Mouse (Mus musculus): ENCODE results near the gene Gm10251. TPM values are rescaled to one million over a fixed set of nuclear protein-coding genes. Genes with fewer than 3 reads are reported as not detected.
"Not testable (repeated sequence)": the region's sequence is repeated elsewhere in the genome, so short reads cannot be mapped to it uniquely, and the experiment has no call there.

Gene Gm10251
- not detected in 2 replicates for total RNA-seq (2017)

DNA sequence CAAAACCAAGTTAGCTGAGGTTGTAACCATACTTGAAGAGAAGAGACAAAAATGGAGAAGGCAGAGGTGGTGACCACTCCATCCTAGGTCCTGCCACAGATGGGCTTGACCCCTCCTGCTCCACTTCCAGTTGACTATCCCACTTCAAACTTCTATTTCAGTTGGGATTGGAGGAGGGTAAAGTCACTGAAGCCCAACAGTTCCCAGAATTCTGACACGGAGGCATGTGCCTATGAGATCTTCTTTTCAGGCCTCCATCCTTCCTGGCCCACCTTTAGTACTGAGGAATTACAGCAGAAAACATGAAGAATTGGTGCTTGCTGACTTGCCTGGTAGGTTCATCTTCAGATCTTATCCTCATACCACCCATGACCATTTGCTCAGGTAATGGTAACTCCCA is at the start of gene Gm10251:
Gene Gm10251, minus strand, starts transcription at position 101 of the 400 bp plus-strand sequence.
- ATAC-seq (ENCODE audit: extremely low read depth, insufficient number of reproducible peaks, low FRiP score, poor library complexity, severe bottlenecking) = not testable (repeated sequence)

DNA sequence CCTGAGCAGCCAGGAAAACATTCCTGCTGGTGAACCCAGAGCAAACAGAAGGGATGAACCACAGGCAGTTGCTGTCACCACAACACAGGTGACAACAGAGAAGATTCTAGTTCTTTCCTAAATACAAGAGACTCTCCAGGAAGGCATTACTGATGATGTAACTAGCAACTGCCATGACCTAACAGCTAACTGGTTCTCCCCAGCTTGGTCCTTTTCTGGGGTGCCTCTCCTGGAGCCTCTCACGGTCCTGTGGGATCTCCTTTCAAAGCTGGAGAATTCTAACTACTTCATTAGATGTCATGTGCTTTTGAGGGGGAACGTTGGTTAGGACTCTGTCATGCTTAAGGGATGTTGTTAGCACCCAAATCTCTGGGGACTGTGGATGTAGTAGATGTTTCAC is 36.2 kb upstream of the Gm10251 start, which contains the start of gene Gm8050:
Gene Gm8050, minus strand, starts transcription at position 101 of the 400 bp plus-strand sequence.
- not testable (repeated sequence) for ATAC-seq (ENCODE audit: extremely low read depth, insufficient number of reproducible peaks, low FRiP score, poor library complexity, severe bottlenecking)

DNA sequence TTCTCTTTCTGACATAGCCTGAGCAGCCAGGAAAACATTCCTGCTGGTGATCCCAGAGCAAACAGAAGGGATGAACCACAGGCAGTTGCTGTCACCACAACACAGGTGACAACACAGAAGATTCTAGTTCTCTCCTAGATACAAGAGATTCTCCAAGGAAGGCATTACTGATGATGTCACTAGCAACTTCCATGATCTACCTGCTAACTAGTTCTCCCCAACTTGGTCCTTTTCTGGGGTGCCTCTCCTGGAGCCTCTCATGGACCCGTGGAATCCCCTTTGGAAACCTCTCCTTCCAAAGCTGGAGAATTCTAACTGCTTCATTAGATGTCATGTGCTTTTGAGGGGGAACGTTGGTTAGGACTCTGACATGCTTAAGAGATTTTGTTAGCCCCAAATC is 61.7 kb downstream of the Gm10251 start, which contains the start of gene Gm3460:
Gene Gm3460, minus strand, starts transcription at position 101 of the 400 bp plus-strand sequence.
- not testable (repeated sequence) for ATAC-seq (ENCODE audit: extremely low read depth, insufficient number of reproducible peaks, low FRiP score, poor library complexity, severe bottlenecking)

DNA sequence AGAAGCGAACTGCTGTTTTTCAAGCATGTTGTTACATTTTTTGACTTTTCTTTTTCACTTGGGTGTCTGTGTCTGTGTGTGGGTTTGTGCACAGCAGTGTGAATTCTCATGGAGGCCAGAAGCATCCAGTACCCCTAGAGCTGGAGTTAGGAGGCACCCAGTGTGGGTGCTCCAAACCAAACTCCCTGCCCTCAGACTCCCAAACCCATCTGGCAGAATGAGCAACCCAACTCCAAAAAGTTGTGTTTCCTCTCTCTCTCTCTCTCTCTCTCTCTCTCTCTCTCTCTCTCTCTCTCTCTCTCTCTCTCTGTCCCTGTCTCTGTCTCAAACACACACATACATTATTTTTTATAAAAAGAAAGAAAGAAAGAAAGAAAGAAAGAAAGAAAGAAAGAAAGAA is 77.5 kb downstream of the Gm10251 start:
- not testable (repeated sequence) for ATAC-seq (ENCODE audit: extremely low read depth, insufficient number of reproducible peaks, low FRiP score, poor library complexity, severe bottlenecking)

DNA sequence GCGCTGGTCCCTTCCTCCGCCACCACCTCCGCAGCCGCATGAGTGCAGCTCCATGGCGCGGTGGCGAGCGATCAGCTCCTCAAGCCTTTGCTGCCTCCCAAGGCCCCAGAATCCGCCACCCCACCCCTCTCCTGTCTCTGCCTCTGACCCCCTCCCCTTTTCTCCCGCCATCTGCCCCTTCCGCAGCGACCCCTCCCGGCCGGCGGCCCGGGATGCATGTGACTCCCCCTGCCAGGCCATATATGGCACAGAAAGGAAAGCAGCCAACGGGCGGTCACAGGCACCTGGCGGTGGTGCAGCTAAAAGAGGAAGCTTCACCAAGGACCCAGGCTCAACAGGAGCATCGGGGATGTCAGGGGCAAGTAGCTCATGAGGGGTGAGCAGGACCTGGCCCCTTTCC is 79.0 kb downstream of the Gm10251 start:
- ATAC-seq (ENCODE audit: extremely low read depth, insufficient number of reproducible peaks, low FRiP score, poor library complexity, severe bottlenecking) = not testable (repeated sequence)

DNA sequence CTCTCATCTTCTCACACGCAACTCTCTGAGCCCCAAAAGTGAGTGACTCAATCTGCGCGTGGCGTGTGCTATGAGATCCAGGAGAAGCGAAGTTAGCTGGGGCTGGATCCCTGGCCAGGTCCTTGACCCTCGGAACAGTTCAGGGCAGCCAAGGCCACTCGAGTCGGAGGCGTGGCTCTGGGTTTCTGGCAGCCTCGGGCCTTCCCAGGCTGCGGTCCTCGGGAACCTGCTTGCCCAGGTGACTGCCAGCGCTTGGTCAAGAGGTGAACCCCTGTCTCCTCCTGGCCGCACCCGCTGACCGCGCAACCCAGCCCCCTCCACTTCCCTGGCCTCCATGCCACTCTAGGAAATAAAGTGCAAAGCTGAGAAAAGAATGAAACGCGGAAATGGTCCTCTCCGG is 79.4 kb downstream of the Gm10251 start:
- ATAC-seq (ENCODE audit: extremely low read depth, insufficient number of reproducible peaks, low FRiP score, poor library complexity, severe bottlenecking) = not testable (repeated sequence)

DNA sequence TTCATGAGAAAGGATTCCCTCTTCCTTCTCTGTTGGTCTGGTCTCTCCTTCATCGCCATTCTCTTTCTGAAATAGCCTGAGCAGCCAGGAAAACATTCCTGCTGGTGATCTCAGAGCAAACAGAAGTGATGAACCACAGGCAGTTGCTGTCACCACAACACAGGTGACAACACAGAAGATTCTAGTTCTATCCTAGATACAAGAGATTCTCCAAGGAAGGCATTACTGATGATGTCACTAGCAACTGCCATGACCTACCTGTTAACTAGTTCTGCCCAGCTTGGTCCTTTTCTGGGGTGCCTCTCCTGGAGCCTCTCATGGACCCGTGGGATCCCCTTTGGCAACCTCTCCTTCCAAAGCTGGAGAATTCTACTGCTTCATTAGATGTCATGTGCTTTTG is 93.5 kb downstream of the Gm10251 start, which contains the start of gene Gm3629:
Gene Gm3629, minus strand, starts transcription at position 101 of the 400 bp plus-strand sequence.
- not testable (repeated sequence) for ATAC-seq (ENCODE audit: extremely low read depth, insufficient number of reproducible peaks, low FRiP score, poor library complexity, severe bottlenecking)

Other genes with a start within 250 kb of the Gm10251 start
- gene Gm3594, start 239.6 kb downstream of the Gm10251 start, total RNA-seq (2017) = not detected in 2 replicates
- gene Gm8356, start 146.9 kb downstream of the Gm10251 start, total RNA-seq (2017) = not detected in 2 replicates
- gene Gm3629, start 93.6 kb downstream of the Gm10251 start, total RNA-seq (2017) = not detected in 2 replicates
- not detected in 2 replicates for gene Gm3460, start 61.8 kb downstream of the Gm10251 start, total RNA-seq (2017)
- not detected in 2 replicates for gene Gm8050, start 36.1 kb upstream of the Gm10251 start, total RNA-seq (2017)
- gene Gm3636, start 58.2 kb upstream of the Gm10251 start, total RNA-seq (2017) = not detected in 2 replicates
- gene Gm8362, start 90.2 kb upstream of the Gm10251 start, total RNA-seq (2017) = not detected in 2 replicates
- not detected in 2 replicates for gene Gm3642, start 156.1 kb upstream of the Gm10251 start, total RNA-seq (2017)
- not detected in 2 replicates for gene Gm3667, start 205.8 kb upstream of the Gm10251 start, total RNA-seq (2017)

All from neutrophil, adult 5-6 weeks (primary cell).